Mouse (Mus musculus) ovary, adult 18-20 months (tissue): Measurements from ENCODE around the gene Hpcal1.

Source experiments
- DNase-seq: peaks from one replicate; pipeline ENCODE4 v3.0.0; 2022; ENCODE audit warnings: low spot score, mixed read lengths

Hpcal1 gene

DNA sequence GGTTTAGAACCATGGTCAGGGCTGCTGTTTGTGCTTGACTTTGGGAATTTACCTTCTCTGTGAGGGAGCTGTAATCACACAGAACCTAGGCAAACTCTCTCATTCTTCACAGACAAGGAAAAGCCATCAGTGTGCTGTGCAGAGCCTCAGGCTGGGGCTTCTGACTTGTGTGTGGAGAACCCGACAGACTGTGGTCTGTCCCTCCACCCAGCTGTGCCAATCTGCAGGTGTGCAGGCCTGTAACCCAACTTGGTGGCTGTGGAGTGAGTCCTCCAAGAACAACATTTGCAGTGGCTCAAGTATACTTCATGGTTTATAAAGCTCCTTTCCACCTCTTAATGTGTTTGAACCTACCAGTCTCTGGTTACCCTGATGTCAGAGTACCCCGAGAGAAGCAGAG is 4.5 kb upstream of the Hpcal1 start:
- no peak for DNase-seq

DNA sequence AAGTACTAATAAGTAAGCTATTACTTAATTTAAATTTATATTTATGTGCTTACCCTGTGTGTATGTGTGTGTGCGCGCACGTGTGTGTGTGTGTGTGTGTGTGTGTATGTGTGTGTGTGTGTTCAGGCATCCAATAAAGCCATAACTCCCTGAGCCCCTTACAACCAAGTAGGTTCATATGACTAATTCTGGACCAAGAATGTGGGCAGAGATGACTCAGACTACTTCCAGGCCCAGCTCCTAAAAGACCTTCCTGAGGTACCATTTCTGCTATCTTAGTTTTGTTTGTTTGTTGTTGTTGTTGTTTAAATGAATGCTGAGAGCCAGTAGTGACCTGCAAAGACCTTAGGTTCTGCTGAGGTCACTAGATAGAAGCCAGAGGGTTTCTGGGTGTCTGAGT is 1.7 kb upstream of the Hpcal1 start:
- no peak for DNase-seq

- DNase-seq: no peak
Measured at GRCm38 (mm10) chr12:17689931-17690563, 609 bp upstream of the Hpcal1 start.

- DNase-seq: peak; percentile 10
Measured at GRCm38 (mm10) chr12:17691320-17691876, 742 bp downstream of the Hpcal1 start.

DNA sequence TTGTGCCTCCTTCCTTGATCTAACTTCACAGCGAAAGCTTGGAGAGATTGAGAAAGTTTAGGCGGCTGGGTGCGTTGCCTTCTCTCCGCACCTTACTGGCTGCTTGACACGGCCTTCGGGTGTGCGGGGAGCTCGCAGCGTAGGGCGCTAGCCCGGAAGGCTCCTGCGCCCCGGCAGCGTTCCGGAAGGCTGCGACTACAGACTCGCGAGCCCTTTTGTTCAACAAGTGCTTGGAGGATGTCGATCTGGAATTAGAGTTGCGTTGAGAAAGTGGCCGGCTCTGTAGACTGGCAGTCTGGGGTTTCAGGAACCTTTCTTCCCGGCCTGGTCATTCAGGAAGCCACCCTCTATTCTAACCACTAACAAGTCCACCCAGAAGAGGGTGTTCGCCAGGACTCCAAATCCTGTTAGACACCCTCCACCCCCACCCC is 1.2 kb downstream of the Hpcal1 start:
- DNase-seq: no peak

GRCm38 (mm10) chr12:17692356-17692755 is 1.7 kb downstream of the Hpcal1 start:
- DNase-seq: no peak

DNA sequence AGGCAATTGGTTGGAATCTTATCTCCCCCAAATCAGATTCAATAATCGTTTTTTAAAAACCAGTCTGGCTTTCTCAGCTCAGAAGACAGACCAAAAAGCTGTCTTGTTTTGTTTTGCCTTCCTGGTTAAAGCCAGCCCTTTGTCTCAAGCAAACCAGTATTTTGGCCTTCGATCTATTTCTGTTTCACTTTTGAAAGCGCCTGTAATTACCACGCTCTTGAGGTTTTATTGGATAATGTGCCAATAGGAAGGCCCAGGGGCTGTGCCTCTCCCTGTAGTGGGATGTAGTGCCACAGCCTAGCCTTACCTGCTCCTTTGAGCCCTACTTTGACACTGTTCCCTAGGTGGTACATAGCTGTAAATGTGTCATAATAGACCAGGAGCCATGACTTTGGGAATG is 2.3 kb downstream of the Hpcal1 start:
- DNase-seq: no peak

GRCm38 (mm10) chr12:17694589-17695115 is 4.0 kb downstream of the Hpcal1 start:
- DNase-seq: no peak

DNA sequence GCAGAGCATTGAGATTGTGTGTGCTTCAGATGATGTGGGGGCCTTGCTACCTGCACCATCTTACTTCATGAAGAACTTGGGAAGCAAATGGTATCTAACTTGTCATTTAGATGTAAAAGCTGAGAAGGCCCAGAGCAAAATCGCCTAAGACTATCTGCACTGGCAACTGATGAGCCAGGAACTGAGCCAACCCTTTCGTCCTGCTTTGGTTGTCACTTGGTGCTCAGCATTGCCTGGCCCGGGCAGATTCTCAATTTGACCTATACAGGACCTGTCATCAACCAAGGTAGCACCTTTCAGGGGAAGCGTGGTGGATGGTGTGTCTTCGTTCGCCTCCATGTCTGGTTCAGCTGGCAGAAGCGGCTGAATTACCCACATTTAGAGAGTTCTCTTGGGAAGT is 5.7 kb downstream of the Hpcal1 start:
- DNase-seq: no peak

GRCm38 (mm10) chr12:17698934-17699333 is 8.3 kb downstream of the Hpcal1 start:
- DNase-seq: no peak

DNA sequence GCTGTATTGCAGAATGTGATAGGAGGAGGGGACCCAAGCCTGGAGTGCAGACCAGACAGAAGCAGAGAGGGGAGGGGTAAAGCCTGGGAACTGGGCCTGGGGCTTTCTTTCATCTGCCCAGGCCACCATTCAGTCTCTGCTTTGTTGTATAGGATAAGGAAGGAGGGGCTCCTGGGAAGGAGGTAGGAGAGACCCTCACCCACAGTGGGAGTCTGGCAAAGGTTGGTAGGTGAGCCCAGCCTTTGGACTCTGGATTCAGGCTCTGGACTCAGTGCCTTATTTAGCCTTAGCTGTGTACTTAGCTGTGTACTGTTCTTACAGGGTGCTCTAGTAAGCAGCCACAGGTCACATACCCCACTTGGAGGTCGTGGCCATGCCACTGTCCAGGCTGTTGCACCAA is 8.8 kb downstream of the Hpcal1 start:
- DNase-seq: no peak

DNA sequence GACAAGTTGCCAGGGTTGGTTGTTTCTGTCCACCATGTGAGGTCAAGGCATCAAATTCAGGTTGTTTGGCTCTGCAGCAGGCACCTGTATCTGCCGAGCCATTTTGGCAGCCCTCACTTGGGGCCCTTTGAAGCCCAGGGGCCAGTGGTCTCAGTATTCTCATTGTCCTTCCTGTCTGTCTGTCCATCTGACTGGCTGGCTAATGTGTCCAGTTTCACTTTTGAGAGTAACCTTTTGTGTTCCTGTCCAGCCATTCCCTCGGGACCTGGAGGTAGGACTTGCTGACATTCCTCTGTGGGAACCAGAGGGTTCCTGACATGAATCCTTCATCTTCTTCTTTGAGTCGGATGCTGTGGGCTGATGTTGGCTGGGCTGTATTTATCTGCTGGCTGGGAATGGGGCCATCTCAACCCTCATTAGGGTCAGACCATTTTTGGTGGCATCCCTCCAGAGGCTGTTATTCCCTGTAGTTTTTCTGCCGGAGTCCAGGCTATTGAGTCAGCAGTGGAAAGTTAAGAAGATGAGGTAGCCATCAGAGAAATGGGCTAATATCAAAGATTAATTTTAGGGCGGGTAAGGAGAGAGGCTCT is 10.6 kb downstream of the Hpcal1 start:
- no peak for DNase-seq

GRCm38 (mm10) chr12:17701795-17702194 is 11.1 kb downstream of the Hpcal1 start:
- no peak for DNase-seq

DNA sequence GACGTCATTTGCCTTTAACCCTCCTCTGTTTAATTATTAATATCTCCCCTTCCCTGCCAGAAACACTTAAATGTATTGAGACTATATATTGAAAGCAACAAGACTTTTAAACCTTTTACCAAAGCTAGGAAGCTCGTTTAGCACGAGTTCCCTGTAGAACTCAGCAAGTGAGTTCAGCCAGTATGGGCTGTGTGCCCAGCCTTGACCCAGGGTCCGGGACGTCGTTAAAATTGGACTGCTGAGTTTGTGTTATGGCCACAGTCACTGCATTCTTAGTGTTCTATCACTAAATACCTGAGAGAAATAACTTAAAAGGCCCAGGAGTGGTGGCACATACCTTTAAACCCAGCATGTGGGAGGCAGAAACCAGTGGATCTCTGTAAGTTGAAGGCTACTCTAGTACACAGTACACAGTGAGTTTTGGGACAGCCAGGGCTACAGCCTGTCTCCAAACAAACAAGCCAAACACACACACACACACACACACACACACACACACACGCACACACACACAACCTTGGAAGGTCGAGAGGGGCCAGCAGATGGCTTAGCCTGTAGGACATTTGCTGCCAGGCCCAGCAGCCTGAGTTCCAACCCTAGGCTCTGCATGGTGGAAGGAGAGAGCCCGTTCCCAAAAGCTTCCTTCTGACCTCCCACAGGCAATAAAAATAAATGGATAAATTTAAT is 11.7 kb downstream of the Hpcal1 start:
- no peak for DNase-seq

- DNase-seq: no peak
Measured at GRCm38 (mm10) chr12:17702944-17703335, 12.3 kb downstream of the Hpcal1 start.

- DNase-seq: no peak
Measured at GRCm38 (mm10) chr12:17703866-17704265, 13.2 kb downstream of the Hpcal1 start.

GRCm38 (mm10) chr12:17707472-17707871 is 16.8 kb downstream of the Hpcal1 start:
- DNase-seq: peak; percentile 11

DNA sequence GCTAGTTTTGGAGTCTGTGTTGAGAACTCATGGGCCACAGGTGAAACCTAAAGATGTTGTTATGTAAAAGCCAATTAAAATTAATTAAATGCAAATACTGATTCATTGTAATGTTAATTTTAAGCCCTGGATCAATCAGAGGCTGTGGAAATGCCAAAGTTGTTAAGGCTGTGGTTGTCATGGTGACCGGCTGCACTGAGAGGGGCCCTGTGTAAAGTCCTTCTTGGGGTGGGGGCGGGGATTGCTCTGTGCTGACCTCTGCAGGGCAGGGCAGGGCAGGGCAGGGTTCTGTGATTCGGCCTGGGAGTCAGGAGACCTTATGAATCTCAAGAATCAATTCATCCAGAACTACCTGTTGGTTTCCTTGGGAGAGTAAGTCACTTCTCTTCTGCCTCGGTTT is 18.8 kb downstream of the Hpcal1 start:
- DNase-seq: no peak

DNA sequence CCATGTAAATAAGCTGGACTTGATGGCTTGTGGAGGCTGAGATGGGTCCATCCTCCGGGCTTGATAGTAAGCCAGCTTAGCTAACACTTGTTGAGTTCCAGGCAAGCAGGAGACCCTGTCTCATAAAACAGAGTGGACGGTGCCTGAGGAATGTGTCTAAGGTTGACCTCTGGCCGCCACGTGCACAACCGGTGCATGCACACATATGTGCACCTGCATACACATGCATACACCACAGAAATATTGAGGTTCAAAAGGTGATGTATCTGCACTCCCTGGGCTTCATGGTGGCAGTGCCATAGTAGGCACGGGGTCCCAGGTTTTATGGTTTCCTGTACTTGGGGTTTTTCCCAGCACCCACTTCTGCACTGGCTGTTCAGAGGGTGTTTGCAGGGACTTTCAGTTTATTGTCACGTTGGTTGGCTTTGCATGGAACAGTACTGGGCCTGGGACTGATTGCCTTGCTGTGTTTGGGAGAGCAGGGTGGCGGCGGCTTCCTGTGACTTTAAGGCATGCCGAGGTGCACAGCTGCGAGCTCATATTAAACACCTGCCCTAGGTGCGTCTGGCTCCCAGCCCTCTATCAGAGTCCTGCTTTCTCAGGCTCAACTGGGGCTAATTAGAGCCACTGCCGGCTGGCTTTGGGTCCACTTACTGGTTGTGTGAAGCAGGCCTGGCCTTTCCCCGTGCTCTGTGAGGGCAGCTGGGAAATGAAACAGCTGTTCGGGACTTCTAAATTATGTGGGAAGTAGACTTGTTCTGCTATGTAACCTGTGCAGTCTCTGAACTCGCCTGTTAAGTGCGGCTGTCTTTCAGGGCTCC is 19.5 kb downstream of the Hpcal1 start:
- DNase-seq: no peak

- no peak for DNase-seq
Measured at GRCm38 (mm10) chr12:17710747-17711092, 20.1 kb downstream of the Hpcal1 start.

DNA sequence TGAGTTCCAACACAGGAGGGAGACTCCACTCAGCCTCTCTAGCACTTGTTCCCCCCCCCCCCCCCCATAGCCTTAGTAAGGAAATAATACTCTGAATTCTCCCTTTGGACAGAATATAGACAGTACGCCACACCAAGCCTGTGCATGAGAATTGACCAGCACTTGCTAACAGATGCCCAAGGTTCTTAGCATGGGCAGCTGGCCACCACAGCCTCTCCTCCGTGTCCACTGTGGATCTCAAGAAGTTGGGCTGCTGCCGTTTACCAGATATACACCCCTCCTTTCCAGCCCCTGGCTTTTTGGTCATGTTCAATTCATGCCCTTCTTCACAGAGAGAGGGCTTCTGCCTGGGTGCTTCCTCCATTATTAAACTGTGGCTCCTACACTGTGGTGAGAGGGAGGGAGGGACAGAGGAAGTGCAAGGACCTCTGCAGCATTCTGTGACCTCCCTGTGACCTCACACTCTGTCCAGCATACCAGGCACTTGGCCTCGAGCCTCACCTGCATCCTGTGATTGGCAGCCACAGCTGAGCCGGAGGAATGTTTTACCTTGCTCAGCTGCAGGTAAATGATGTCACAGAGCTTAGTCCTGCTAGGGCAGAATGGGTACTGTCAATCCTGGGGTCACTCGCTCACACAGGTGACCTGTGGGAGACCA is 21.2 kb downstream of the Hpcal1 start:
- DNase-seq: no peak

- no peak for DNase-seq
Measured at GRCm38 (mm10) chr12:17712571-17712970, 21.9 kb downstream of the Hpcal1 start.
